Mouse (Mus musculus): ENCODE results near the gene Atp13a5. TPM values are rescaled to one million over a fixed set of nuclear protein-coding genes. Genes with fewer than 3 reads are reported as not detected.

Gene Atp13a5
- polyA plus RNA-seq, 1 experiment from 2014 or later: not detected

DNA sequence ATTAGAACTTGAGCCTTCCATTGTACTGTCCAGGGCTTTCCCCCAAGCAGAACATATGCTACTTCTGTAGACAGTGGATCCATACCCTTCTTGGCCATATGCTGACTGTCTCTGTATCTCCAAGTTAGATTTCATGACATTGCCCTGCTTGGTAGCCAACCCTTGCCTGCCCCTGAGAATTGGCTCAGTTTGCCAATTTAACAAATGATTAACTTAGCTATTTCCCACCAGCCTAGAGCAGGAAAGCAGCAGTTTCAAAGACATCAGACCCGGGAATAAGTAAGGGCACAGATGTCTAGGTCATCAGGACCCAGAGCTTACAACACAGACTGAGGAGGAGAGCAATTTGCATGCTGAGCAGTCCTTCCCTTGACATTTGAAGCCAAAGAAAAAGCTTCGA lies 173.0 kb downstream of the Atp13a5 start:
- DNase-seq (ENCODE audit: low spot score): no peak

DNA sequence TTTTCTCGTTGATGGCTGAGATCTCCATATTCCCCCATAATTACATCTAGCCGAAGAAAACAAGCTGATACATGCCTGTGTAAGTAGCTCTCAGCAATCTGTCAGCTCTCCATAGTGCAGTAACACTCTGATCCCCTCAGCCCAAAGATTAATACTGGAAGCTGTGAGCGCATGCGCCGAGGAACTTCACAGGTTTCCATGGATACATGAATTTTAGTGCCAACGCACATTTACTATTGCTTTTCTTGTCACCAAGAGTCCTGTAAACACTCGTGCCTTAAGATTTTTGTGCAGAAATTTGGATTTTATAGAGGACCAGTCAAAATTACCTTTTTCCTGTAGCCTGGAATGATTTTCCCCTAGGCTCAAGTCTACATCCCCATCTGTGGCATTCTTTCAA lies 173.7 kb downstream of the Atp13a5 start:
- DNase-seq (ENCODE audit: low spot score): no peak

DNA sequence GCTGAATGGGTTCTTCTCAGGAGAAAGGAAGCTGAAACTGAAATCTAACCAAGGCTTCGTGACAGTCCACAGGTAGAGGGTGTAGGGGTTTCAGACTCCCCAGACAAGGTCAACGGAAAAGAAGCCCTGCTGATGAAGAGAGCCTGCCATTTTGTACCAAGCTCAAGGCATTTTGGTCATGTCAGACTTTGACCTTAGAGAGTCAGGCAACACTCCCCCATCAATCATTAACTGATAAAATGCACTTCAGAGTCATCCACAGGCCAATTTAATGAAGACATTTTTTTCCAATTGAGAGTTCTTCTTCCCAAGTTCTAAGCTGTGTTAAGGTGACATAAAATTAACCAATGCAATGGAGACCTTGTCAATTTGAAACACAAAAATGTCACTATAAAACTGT lies 177.4 kb downstream of the Atp13a5 start:
- DNase-seq (ENCODE audit: low spot score): no peak

DNA sequence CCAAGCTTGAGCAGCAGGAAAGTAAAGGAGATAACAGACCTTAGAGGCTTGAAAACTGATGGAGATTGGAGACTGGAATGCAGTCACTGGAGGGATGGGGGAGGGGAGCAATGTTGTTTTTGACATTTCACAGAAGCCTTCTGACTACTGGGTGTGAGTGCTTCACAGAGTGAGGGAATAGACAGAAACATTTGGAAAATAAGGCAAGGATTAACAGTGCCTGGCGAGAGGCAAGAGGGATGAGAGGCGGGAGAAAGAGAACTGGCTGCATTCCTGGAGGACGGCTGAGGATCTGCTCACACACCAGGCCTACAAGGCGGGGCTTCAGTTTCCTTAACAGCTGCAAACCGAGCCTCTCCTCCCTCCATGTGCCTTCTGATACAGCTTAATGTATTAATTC lies 180.1 kb downstream of the Atp13a5 start:
- no peak for DNase-seq (ENCODE audit: low spot score)

DNA sequence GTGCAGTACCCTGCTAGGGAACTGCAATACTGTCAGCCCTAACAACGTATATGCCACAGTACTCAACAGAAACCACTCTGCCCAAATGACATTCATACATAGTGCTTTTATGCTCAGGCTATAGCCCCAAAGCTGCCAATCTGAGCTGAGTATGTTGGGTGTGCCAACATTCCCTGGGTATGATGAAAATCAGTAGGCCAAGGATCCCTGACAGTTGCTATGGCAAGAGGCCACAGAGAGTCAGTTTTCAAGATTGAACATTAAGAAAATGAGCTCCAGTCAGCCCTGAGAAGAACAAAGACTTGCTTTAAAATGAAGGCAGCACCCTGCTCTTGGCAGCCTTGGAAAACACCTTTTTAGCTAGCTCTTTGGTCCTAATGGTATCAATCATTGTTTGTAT lies 183.4 kb downstream of the Atp13a5 start:
- DNase-seq (ENCODE audit: low spot score): no peak

DNA sequence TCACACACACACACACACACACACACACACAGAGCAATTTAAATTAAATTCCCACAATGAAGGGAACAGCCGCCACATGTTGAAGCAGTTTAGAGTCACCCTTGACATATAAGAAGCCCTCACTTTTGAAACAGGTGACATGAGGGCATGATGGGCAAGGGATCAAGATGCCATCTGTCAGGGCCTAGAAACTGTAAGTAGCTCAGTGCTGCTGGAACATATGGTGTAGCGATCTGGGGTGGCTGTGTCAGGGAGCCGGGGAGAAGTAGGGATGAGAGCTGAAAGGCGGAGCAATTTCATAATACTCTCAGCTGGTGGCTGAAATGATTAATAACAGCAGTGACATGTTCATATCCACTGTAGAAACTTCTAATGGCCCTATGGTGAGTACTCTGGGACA lies 184.6 kb downstream of the Atp13a5 start:
- DNase-seq (ENCODE audit: low spot score): no peak

DNA sequence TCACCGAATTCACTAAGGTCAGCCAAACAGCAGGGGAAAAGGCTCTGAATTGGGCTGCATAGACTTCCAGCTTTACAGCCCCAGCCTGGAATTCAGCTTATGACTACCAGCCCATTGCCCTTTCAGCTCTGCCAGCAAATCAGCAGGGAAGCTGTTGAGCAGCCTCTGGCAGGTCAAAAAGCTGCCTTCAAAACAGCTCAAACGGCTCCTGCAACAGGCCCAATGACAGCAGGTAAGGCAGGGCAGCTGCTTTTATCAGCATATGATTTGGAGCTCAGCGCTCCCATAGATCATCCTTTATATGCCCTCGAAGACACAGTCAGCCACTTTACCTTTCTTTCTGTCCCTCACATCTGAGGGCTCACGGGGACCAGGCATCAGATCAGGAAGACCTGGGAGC lies 185.6 kb downstream of the Atp13a5 start:
- DNase-seq (ENCODE audit: low spot score): no peak

Other genes starting within 250 kb of the Atp13a5 start
- gene Hrasls, start 169.0 kb downstream of the Atp13a5 start, polyA plus RNA-seq (2015; fragmentation: Nextera tagmentation; extraction: Ambion mirVana): 0.19 and 0.20 TPM in 2 replicates
- 0.13 and 0.22 TPM in 2 replicates for gene Atp13a4, start 166.1 kb upstream of the Atp13a5 start, polyA plus RNA-seq (2015; fragmentation: Nextera tagmentation; extraction: Ambion mirVana)
- gene Opa1, start 200.6 kb upstream of the Atp13a5 start, polyA plus RNA-seq (2015; fragmentation: Nextera tagmentation; extraction: Ambion mirVana): 26.8 and 28.3 TPM in 2 replicates

All from thymus, postnatal 0 days (tissue).